Mouse (Mus musculus) MEL (cell line): ENCODE data around the gene Vcl.

Source experiments
- CTCF ChIP-seq, 3 experiments: IDR thresholded peaks in 2 of 3; conservative IDR thresholded peaks in 1 of 3; 2 replicates each; pipeline ENCODE4 v1.5.1; 2011 to 2012; ENCODE audit warnings: low read length in 3 of 3, low read depth in 2 of 3, mild to moderate bottlenecking in 2 of 3, improper control_type of control experiment in 1 of 3, inconsistent platforms in 1 of 3, mixed read lengths in 1 of 3, moderate library complexity in 1 of 3; ENCODE audit not compliant: control insufficient read depth in 1 of 3, insufficient read depth in 1 of 3, poor library complexity in 1 of 3, severe bottlenecking in 1 of 3
- E2F4 ChIP-seq: IDR thresholded peaks from 2 replicates; pipeline ENCODE4 v1.6.1; 2011; ENCODE audit warnings: low read depth, low read length, improper control_type of control experiment, borderline replicate concordance
- NELFE ChIP-seq: IDR thresholded peaks from 2 replicates; pipeline ENCODE4 v1.6.1; 2011; ENCODE audit warnings: low read depth, low read length, improper control_type of control experiment
- SIN3A ChIP-seq: IDR thresholded peaks from 2 replicates; pipeline ENCODE4 v1.6.1; 2012; ENCODE audit warnings: low read length, improper control_type of control experiment, inconsistent platforms
- TBP ChIP-seq: IDR thresholded peaks from 2 replicates; pipeline ENCODE4 v1.8.0; 2011; ENCODE audit warnings: low read depth, low read length, improper control_type of control experiment
- USF1 ChIP-seq: IDR thresholded peaks from 2 replicates; pipeline ENCODE4 v1.6.1; 2014; ENCODE audit warnings: low read depth, mild to moderate bottlenecking, inconsistent platforms, low read length, improper control_type of control experiment, moderate library complexity
- ZMIZ1 ChIP-seq: IDR thresholded peaks from 2 replicates; pipeline ENCODE4 v1.6.1; 2012; ENCODE audit warnings: low read depth, mild to moderate bottlenecking, inconsistent platforms, low read length, improper control_type of control experiment, moderate library complexity
- ZNF384 ChIP-seq: IDR thresholded peaks from 2 replicates; pipeline ENCODE4 v1.6.1; 2012; ENCODE audit warnings: low read depth, mild to moderate bottlenecking, inconsistent platforms, low read length, improper control_type of control experiment

DNA sequence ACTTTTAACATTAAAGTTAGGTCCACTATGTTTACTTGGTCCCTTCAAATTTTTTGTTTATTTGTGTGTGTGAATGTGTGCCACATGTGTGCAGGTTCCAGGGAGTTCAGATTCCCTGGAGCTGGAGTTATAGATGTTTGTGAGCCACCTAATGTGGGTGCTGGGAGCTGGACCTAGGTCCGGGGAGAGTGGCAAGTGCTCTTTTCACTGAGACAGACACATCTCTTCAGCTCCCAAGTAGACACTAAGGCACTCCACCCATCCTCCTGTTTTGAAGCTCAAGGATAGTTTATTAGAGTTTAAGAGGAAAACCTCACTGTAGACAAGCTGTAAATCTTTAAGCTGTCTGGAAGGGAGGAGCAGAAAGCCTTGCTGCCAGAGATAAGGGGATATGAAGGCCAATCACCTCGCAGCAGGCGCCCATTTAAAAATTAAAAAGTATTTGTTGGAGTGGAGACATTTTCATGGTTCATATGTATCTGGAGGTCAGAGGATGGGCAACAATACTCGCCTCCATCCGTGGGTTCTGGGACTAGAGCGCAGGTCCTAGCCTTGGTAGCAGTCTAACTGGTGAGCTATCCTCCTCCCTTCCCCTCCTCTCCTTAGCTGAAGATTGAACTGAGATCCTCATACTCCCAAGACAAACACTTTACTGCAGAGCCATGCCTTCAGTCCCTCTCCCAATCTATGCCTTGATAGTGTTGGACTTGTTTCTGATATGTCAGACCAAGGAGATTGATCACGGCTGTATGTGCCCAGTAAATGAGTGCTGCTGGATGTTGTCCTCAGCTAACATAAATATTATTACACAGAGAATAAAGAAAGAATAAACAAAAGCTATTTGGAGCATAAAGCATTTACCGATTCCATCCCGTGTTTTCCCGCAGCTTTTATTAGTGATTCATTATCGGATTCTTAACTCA lies 145.5 kb downstream of the Vcl start:
- no peak for TF ChIP-seq ZNF384
- TF ChIP-seq NELFE, result peak; percentile 19
- peak; percentile 75 for TF ChIP-seq TBP
- no peak for TF ChIP-seq CTCF (IDR thresholded peaks at IDR 0.05 in 2 of 3, conservative IDR thresholded peaks at IDR 0.05 in 1 of 3; ENCODE audit: control insufficient read depth in 1 of 3, insufficient read depth in 1 of 3, low read depth in 2 of 3, low read length in 3 of 3, poor library complexity in 1 of 3, severe bottlenecking in 1 of 3)
- peak; percentile 78 for TF ChIP-seq SIN3A
- no peak for TF ChIP-seq USF1
- no peak for TF ChIP-seq ZMIZ1
- no peak for TF ChIP-seq E2F4
